Mouse (Mus musculus): ENCODE results near the gene Izumo1r. TPM values are rescaled to one million over a fixed set of nuclear protein-coding genes. Genes with fewer than 3 reads are reported as not detected.

Izumo1r gene
- polyA plus RNA-seq, 1 experiment from 2014 or later, result 0.27 TPM

GRCm38 (mm10) chr9:14859868-14860639 lies 43.7 kb downstream of the Izumo1r start, which contains the start of gene Gpr83:
Gpr83 (plus strand) TSS chr9:14860210.
- ATAC-seq (replicated peaks; ENCODE audit: insufficient number of reproducible peaks, low FRiP score, low TSS enrichment, low read depth) (peak; percentile 86), DNase-seq (ENCODE audit: low spot score) (peak; percentile 73)
- Histone ChIP-seq H3K4me1 (ENCODE audit: control insufficient read depth, insufficient read depth, low read length) (no peaks in the 10 kb centered on the region; the same call in 1 of the 2 replicates), H3K4me2 (ENCODE audit: low read depth, low read length) (peak within 1 kb of the TSS; percentile 80), H3K9ac (replicated peaks; ENCODE audit: low read length) (peak within 1 kb of the TSS; percentile 39), H3K27ac (replicated peaks; ENCODE audit: low read depth, low read length) (no peak within 1 kb of the TSS), H3K4me3 (ENCODE audit: low read depth, low read length) (peak within 1 kb of the TSS; percentile 30), H3K9me3 (replicated peaks; ENCODE audit: control insufficient read depth, low read length) (no peaks in the 10 kb centered on the region), H3K27me3 (ENCODE audit: control insufficient read depth, insufficient read depth, low read length) (peaks cover 16% of the 10 kb centered on the region), H3K36me3 (replicated peaks; ENCODE audit: control insufficient read depth, insufficient read depth, low read depth, low read length) (no peaks in the 10 kb centered on the region)
- 3% methylated on average over 44 of the region's 47 CpGs for WGBS

- Histone ChIP-seq H3K27ac (replicated peaks; ENCODE audit: low read depth, low read length) (no peak overlapping the region), H3K36me3 (replicated peaks; ENCODE audit: control insufficient read depth, insufficient read depth, low read depth, low read length) (no peaks in the 10 kb centered on the region), H3K4me1 (ENCODE audit: control insufficient read depth, insufficient read depth, low read length) (no peaks in the 10 kb centered on the region; the same call in 1 of the 2 replicates), H3K27me3 (ENCODE audit: control insufficient read depth, insufficient read depth, low read length) (peaks cover 15% of the 10 kb centered on the region), H3K9ac (replicated peaks; ENCODE audit: low read length) (no peak overlapping the region), H3K4me3 (ENCODE audit: low read depth, low read length) (no peak overlapping the region), H3K9me3 (replicated peaks; ENCODE audit: control insufficient read depth, low read length) (no peaks in the 10 kb centered on the region), H3K4me2 (ENCODE audit: low read depth, low read length) (no peak overlapping the region)
- DNase-seq (ENCODE audit: low spot score), result no peak
- 76% methylated on average over 3 of the region's 3 CpGs for WGBS
- no peak for ATAC-seq (replicated peaks; ENCODE audit: insufficient number of reproducible peaks, low FRiP score, low TSS enrichment, low read depth)
Measured at GRCm38 (mm10) chr9:14858782-14859181, 45.0 kb downstream of the Izumo1r start.

GRCm38 (mm10) chr9:14858170-14858706 lies 45.5 kb downstream of the Izumo1r start:
- ATAC-seq (replicated peaks; ENCODE audit: insufficient number of reproducible peaks, low FRiP score, low TSS enrichment, low read depth), result no peak
- DNase-seq (ENCODE audit: low spot score), result no peak
- Histone ChIP-seq H3K27ac (replicated peaks; ENCODE audit: low read depth, low read length) (no peak overlapping the region), H3K36me3 (replicated peaks; ENCODE audit: control insufficient read depth, insufficient read depth, low read depth, low read length) (no peaks in the 10 kb centered on the region), H3K4me2 (ENCODE audit: low read depth, low read length) (no peak overlapping the region), H3K4me3 (ENCODE audit: low read depth, low read length) (no peak overlapping the region), H3K4me1 (ENCODE audit: control insufficient read depth, insufficient read depth, low read length) (no peaks in the 10 kb centered on the region; the same call in 1 of the 2 replicates), H3K9me3 (replicated peaks; ENCODE audit: control insufficient read depth, low read length) (no peaks in the 10 kb centered on the region), H3K27me3 (ENCODE audit: control insufficient read depth, insufficient read depth, low read length) (peaks cover 14% of the 10 kb centered on the region), H3K9ac (replicated peaks; ENCODE audit: low read length) (no peak overlapping the region)
- 71% methylated on average over 7 of the region's 7 CpGs for WGBS

- H3K27me3 ChIP-seq (ENCODE audit: control insufficient read depth, insufficient read depth, low read length), result peaks cover 14% of the 10 kb centered on the region
- 67% methylated on average over 4 of the region's 4 CpGs for WGBS
- no peaks in the 10 kb centered on the region for H3K9me3 ChIP-seq (replicated peaks; ENCODE audit: control insufficient read depth, low read length)
- ATAC-seq (replicated peaks; ENCODE audit: insufficient number of reproducible peaks, low FRiP score, low TSS enrichment, low read depth), result no peak
- H3K4me1 ChIP-seq (ENCODE audit: control insufficient read depth, insufficient read depth, low read length), result no peaks in the 10 kb centered on the region; the same call in 1 of the 2 replicates
- H3K4me2 ChIP-seq (ENCODE audit: low read depth, low read length), result no peak overlapping the region
- H3K9ac ChIP-seq (replicated peaks; ENCODE audit: low read length), result no peak overlapping the region
- no peak overlapping the region for H3K4me3 ChIP-seq (ENCODE audit: low read depth, low read length)
- H3K27ac ChIP-seq (replicated peaks; ENCODE audit: low read depth, low read length), result no peak overlapping the region
- DNase-seq (ENCODE audit: low spot score), result no peak
- no peaks in the 10 kb centered on the region for H3K36me3 ChIP-seq (replicated peaks; ENCODE audit: control insufficient read depth, insufficient read depth, low read depth, low read length)
Measured at GRCm38 (mm10) chr9:14856922-14857654, 46.7 kb downstream of the Izumo1r start.

- H3K36me3 ChIP-seq (replicated peaks; ENCODE audit: control insufficient read depth, insufficient read depth, low read depth, low read length), result no peaks in the 10 kb centered on the region
- peaks cover 3% of the 10 kb centered on the region for H3K27me3 ChIP-seq (ENCODE audit: control insufficient read depth, insufficient read depth, low read length)
- no peak overlapping the region for H3K4me2 ChIP-seq (ENCODE audit: low read depth, low read length)
- H3K4me1 ChIP-seq (ENCODE audit: control insufficient read depth, insufficient read depth, low read length), result no peaks in the 10 kb centered on the region
- no peak overlapping the region for H3K9ac ChIP-seq (replicated peaks; ENCODE audit: low read length)
- no peaks in the 10 kb centered on the region for H3K9me3 ChIP-seq (replicated peaks; ENCODE audit: control insufficient read depth, low read length)
- no peak overlapping the region for H3K4me3 ChIP-seq (ENCODE audit: low read depth, low read length)
- ATAC-seq (replicated peaks; ENCODE audit: insufficient number of reproducible peaks, low FRiP score, low TSS enrichment, low read depth) (no peak), DNase-seq (ENCODE audit: low spot score) (no peak)
- no peak overlapping the region for H3K27ac ChIP-seq (replicated peaks; ENCODE audit: low read depth, low read length)
- WGBS, result 55% methylated on average over 4 of the region's 4 CpGs
Measured at GRCm38 (mm10) chr9:14854585-14854984, 49.2 kb downstream of the Izumo1r start.

GRCm38 (mm10) chr9:14848267-14848935 lies 55.3 kb downstream of the Izumo1r start:
- no peaks in the 10 kb centered on the region for H3K9me3 ChIP-seq (replicated peaks; ENCODE audit: control insufficient read depth, low read length)
- no peak for ATAC-seq (replicated peaks; ENCODE audit: insufficient number of reproducible peaks, low FRiP score, low TSS enrichment, low read depth)
- no peaks in the 10 kb centered on the region for H3K36me3 ChIP-seq (replicated peaks; ENCODE audit: control insufficient read depth, insufficient read depth, low read depth, low read length)
- H3K9ac ChIP-seq (replicated peaks; ENCODE audit: low read length), result no peak overlapping the region
- WGBS, result 63% methylated on average over 1 of the region's 1 CpGs
- no peak overlapping the region for H3K4me3 ChIP-seq (ENCODE audit: low read depth, low read length)
- H3K27me3 ChIP-seq (ENCODE audit: control insufficient read depth, insufficient read depth, low read length), result no peaks in the 10 kb centered on the region
- DNase-seq (ENCODE audit: low spot score), result no peak
- no peaks in the 10 kb centered on the region for H3K4me1 ChIP-seq (ENCODE audit: control insufficient read depth, insufficient read depth, low read length)
- no peak overlapping the region for H3K4me2 ChIP-seq (ENCODE audit: low read depth, low read length)
- H3K27ac ChIP-seq (replicated peaks; ENCODE audit: low read depth, low read length), result no peak overlapping the region

GRCm38 (mm10) chr9:14846428-14846827 lies 57.3 kb downstream of the Izumo1r start:
- Histone ChIP-seq H3K9ac (replicated peaks; ENCODE audit: low read length) (no peak overlapping the region), H3K4me1 (ENCODE audit: control insufficient read depth, insufficient read depth, low read length) (no peaks in the 10 kb centered on the region), H3K4me2 (ENCODE audit: low read depth, low read length) (no peak overlapping the region), H3K4me3 (ENCODE audit: low read depth, low read length) (no peak overlapping the region), H3K27me3 (ENCODE audit: control insufficient read depth, insufficient read depth, low read length) (no peaks in the 10 kb centered on the region), H3K9me3 (replicated peaks; ENCODE audit: control insufficient read depth, low read length) (no peaks in the 10 kb centered on the region), H3K27ac (replicated peaks; ENCODE audit: low read depth, low read length) (no peak overlapping the region), H3K36me3 (replicated peaks; ENCODE audit: control insufficient read depth, insufficient read depth, low read depth, low read length) (no peaks in the 10 kb centered on the region)
- DNase-seq (ENCODE audit: low spot score) (peak; percentile 33), ATAC-seq (replicated peaks; ENCODE audit: insufficient number of reproducible peaks, low FRiP score, low TSS enrichment, low read depth) (no peak)
- 44% methylated on average over 5 of the region's 5 CpGs for WGBS

Measured in embryonic facial prominence, embryonic 11.5 days (tissue).